Mouse (Mus musculus) stomach, embryonic 16.5 days (tissue): Measurements from ENCODE around the gene Mxd1. TPM values are rescaled to one million over a fixed set of nuclear protein-coding genes. Genes with fewer than 3 reads are reported as not detected.

ENCODE experiments used
- ATAC-seq: fragments of 200-750 bp; cut with Nextera tagmentation; 2 replicates; pipeline ENCODE4 v1.8.0; 2017; ENCODE audit warnings: moderate number of reproducible peaks, moderate TSS enrichment; ENCODE audit not compliant: insufficient read depth, low FRiP score
- H3K27ac ChIP-seq: fragments of 300-500 bp; sonication (generic); 2 replicates; pipeline ENCODE4 v1.5.1; 2014; ENCODE audit warnings: low read length
- H3K27me3 ChIP-seq: fragments of 300-500 bp; sonication (generic); 2 replicates; pipeline ENCODE4 v1.6.1; 2014; ENCODE audit warnings: low read length, control low read depth, mixed read lengths; ENCODE audit not compliant: control insufficient read depth, insufficient read depth
- H3K36me3 ChIP-seq: fragments of 300-500 bp; sonication (generic); 2 replicates; pipeline ENCODE4 v1.6.1; 2014; ENCODE audit warnings: low read length; ENCODE audit not compliant: control insufficient read depth, insufficient read depth
- H3K4me1 ChIP-seq: fragments of 300-500 bp; sonication (generic); 2 replicates; pipeline ENCODE4 v1.6.1; 2014; ENCODE audit warnings: low read length, control low read depth, mixed read lengths; ENCODE audit not compliant: control insufficient read depth, insufficient read depth
- H3K4me2 ChIP-seq: fragments of 300-500 bp; sonication (generic); 2 replicates; pipeline ENCODE4 v1.6.1; 2014; ENCODE audit warnings: low read depth, low read length, mixed read lengths
- H3K4me3 ChIP-seq: fragments of 300-500 bp; sonication (generic); replicated peaks from 2 replicates; pipeline ENCODE4 v1.5.1; 2014; ENCODE audit warnings: mild to moderate bottlenecking, low read length
- H3K9ac ChIP-seq: fragments of 300-500 bp; sonication (generic); 2 replicates; pipeline ENCODE4 v1.6.1; 2014; ENCODE audit warnings: low read length
- H3K9me3 ChIP-seq: fragments of 300-500 bp; sonication (generic); replicated peaks from 2 replicates; pipeline ENCODE4 v1.6.1; 2016; ENCODE audit warnings: low read length, control low read depth; ENCODE audit not compliant: control insufficient read depth
- WGBS: fragments of 180-500 bp; shearing (Covaris S2); extraction: QIAGEN DNeasy Blood & Tissue Kit; methylation state at CpG from one replicate; pipeline ENCODE4 v1.1.7; 2014; 5-methylcytosine and 5-hydroxymethylcytosine counted together
- polyA plus RNA-seq: library from polyadenylated mRNA; unstranded; fragments of >200 nt; fragmentation: Nextera tagmentation; extraction: Ambion mirVana; gene quantifications from 2 replicates; pipeline ENCODE4 v1.2.1, GENCODE M21; 2015

Mxd1 gene
- polyA plus RNA-seq: 21.5 and 30.5 TPM in 2 replicates

DNA sequence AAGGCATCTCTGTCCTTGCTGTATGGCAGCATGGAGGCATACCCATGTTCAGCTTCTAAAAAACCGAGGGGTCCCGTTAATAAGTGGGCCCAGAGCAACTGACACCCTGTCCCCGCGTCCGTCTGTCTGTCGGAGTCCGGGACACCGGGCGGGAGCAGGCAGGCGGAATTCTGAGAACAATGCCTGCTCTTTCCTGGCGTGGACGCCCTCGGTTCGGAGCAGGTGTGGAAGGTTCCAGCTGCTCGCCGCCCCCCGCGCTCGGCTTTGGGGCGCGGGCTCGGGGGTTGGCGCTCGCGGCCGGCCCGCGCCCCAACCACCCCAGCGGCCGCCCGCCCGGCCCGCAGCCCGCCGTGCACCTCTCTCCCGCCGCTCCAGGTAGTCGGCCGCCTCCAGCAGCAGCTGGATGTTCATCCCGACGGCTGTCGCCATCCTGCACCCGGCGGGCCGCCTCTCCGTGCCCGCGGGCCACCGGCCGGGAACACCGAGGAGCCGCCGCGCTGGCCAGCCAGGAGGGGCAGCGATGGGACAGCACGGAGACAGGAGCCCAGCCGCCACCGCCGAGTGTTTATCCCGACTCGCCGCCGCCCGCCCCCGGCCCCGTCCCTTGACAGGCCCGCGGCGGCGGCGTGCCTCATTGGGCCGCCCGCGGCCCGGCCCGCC is at the start of gene Mxd1:
TSS of gene Mxd1 (minus strand) at position 582 of the 660 bp plus-strand sequence.
- H3K4me3 ChIP-seq: peak within 1 kb of the TSS; percentile 91
- no peaks in the 10 kb centered on the region for H3K27me3 ChIP-seq
- ATAC-seq: 0 out of 2 replicates have a peak, but pooled peaks have one; percentile 0
- no peaks in the 10 kb centered on the region for H3K9me3 ChIP-seq
- H3K27ac ChIP-seq: peak within 1 kb of the TSS; percentile 84
- H3K4me1 ChIP-seq: peaks cover 20% of the 10 kb centered on the region
- peak within 1 kb of the TSS; percentile 92 for H3K4me2 ChIP-seq
- peak within 1 kb of the TSS; percentile 93 for H3K9ac ChIP-seq
- H3K36me3 ChIP-seq: 0 out of 2 replicates have a peak, but pooled peaks cover 2% of the 10 kb centered on the region
- WGBS: under 1% methylated on average over 58 of the region's 76 CpGs

DNA sequence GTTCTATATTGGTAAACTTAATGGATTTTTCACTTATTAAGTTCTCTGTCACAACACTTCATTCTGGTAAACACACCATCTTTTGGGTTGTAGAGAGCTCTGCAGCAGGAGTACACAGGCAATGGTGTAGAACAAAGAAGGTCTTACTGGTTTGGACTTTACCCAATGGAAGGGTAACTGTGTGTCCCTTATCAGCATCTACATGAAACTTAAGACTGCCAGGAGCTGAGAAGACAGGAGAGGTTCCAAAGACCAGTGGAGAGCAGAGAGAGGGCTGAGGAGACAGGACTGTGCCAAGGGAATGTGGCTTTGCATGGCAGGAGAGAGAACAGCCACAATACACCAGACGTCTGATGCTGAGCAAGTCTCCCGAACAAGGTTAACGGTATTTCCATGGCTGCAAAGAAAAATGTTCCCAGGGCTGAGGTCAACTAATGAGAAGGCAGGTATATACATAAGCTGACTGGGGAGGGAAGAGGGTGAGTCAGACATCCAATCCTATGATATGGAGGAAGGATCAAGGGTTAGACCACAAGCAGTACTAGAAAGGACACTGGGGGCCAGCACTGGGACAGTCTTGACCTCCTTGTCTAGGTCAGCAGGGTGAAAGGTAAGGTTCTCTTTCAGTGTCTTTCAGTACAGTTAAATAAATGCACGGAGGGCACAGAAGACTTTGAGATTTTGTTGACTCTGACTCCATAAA is 39.3 kb upstream of the Mxd1 start:
- WGBS: 78% methylated on average over 4 of the region's 4 CpGs
- Histone ChIP-seq H3K9me3 (no peaks in the 10 kb centered on the region), H3K4me1 (no peaks in the 10 kb centered on the region), H3K27ac (no peak overlapping the region), H3K4me3 (no peak overlapping the region), H3K27me3 (no peaks in the 10 kb centered on the region), H3K4me2 (no peak overlapping the region), H3K36me3 (no peaks in the 10 kb centered on the region; the same call in 1 of the 2 replicates), H3K9ac (no peak overlapping the region)
- ATAC-seq: no peak

DNA sequence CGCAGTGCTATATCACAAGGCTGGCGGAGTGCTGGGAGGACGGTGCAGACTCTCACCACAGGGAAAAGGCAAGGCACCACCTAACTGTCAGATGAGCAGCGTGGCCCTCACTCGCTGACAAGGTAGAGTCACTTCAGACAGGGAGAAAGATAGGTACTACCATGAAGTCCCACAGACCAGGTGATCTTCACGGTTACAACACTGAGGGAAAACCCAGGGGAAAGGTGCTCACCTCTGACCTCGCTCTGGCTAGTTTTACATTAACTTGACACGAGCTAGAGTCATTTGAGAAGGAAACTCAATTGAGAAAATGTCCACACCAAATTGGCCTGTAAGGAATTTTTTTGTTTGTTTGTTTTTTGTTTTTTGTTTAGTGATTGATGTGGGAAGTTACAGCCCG is 33.6 kb upstream of the Mxd1 start:
- ATAC-seq: no peak
- Histone ChIP-seq H3K9ac (no peak overlapping the region), H3K36me3 (peaks cover 9% of the 10 kb centered on the region), H3K27me3 (no peaks in the 10 kb centered on the region), H3K27ac (no peak overlapping the region), H3K4me2 (no peak overlapping the region), H3K4me1 (no peaks in the 10 kb centered on the region), H3K4me3 (no peak overlapping the region), H3K9me3 (no peaks in the 10 kb centered on the region)
- WGBS: 84% methylated on average over 9 of the region's 9 CpGs

DNA sequence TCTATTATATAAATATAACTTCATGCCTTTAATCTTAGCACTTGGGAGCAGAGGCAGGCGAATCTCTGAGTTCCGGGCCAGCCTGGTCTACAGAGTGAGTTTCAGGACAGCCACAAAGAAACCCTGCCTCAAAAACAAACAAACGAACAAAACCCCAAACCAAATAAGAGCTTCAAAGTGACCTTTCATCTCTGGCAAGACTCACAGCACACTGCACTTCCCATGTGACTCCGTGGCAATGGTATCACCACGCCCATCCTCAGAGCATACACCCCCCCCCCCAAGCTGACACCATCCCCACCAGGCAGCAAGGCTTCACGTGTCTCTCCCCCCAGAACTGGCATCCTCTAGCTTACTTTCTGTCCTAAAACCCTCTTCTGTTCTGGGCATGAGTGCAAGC is 28.9 kb upstream of the Mxd1 start:
- no peak overlapping the region for H3K9ac ChIP-seq
- no peak overlapping the region for H3K27ac ChIP-seq
- H3K9me3 ChIP-seq: no peaks in the 10 kb centered on the region
- no peak for ATAC-seq
- no peak overlapping the region for H3K4me2 ChIP-seq
- no peak overlapping the region for H3K4me3 ChIP-seq
- WGBS: 78% methylated on average over 6 of the region's 6 CpGs
- H3K27me3 ChIP-seq: no peaks in the 10 kb centered on the region
- no peaks in the 10 kb centered on the region for H3K4me1 ChIP-seq
- H3K36me3 ChIP-seq: peaks cover 9% of the 10 kb centered on the region

DNA sequence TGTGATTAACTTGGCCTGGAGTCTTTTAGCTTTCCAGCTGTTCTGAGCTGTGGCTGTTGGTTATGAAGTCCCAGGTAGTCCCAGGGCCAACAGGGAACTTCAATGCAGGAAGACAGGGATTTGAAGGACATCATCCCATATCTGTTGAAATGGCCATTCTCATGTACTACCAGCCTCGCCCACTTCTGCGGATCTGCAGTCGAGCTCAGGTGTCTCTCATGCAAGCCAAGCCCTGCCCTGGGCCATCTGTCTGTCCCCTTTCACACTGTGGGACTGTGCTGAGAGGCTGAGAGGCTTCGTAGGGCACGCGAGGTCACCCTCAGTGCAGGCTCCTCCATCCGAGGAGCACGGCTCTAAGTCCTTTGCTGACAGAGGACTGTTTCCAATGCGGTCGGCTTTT is 27.3 kb upstream of the Mxd1 start:
- Histone ChIP-seq H3K36me3 (peaks cover 9% of the 10 kb centered on the region), H3K4me3 (no peak overlapping the region), H3K9me3 (no peaks in the 10 kb centered on the region), H3K4me1 (no peaks in the 10 kb centered on the region), H3K27me3 (no peaks in the 10 kb centered on the region), H3K9ac (no peak overlapping the region), H3K4me2 (no peak overlapping the region), H3K27ac (no peak overlapping the region)
- ATAC-seq: no peak
- 81% methylated on average over 10 of the region's 10 CpGs for WGBS

DNA sequence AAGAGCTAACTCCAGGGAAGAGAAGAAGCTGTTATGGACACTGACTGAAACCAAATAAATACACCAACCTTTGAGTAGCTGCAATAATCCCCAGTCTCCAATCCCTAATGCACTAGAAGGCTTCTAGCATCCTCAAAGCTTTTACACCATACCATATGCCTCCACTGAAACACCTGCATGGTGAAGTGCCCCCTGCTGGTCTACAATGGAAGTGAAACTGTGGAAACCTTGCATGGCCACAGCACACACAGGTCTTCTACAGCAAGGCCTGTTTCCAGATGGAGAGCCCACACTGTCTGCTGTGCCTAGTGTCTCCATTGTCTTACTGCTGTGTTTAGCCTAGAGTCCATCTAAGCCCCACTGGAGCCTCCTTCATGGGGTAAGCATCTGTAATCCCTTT is 25.5 kb upstream of the Mxd1 start:
- Histone ChIP-seq H3K9me3 (no peaks in the 10 kb centered on the region), H3K27me3 (no peaks in the 10 kb centered on the region), H3K27ac (no peak overlapping the region), H3K4me3 (no peak overlapping the region), H3K4me2 (no peak overlapping the region), H3K4me1 (no peaks in the 10 kb centered on the region), H3K36me3 (peaks cover 7% of the 10 kb centered on the region; the same call in 1 of the 2 replicates), H3K9ac (no peak overlapping the region; the same call in 1 of the 2 replicates)
- ATAC-seq: no peak

DNA sequence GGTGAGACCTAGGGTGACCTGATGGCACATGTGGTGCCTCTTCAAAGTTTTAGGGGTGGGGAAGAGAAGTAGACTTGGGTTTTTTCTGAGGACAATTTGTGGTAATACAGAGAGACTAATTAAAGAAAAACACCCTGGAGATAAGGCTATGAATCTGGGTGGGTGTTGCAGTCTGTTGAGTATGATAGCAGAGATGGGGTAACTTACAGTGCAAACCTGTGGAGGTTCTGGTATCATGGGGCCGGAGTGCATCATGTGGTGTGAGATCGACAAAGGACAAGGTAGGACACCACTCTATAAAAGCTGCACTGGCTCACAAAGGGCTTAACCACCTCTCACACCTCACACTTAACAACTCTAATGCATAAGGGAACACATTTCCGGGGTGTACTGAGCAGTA is 20.7 kb upstream of the Mxd1 start:
- no peak for ATAC-seq
- no peak overlapping the region for H3K4me3 ChIP-seq
- H3K9ac ChIP-seq: no peak overlapping the region
- no peak overlapping the region for H3K4me2 ChIP-seq
- WGBS: 89% methylated on average over 3 of the region's 3 CpGs
- peaks cover 7% of the 10 kb centered on the region; the same call in 1 of the 2 replicates for H3K36me3 ChIP-seq
- H3K27me3 ChIP-seq: no peaks in the 10 kb centered on the region
- H3K9me3 ChIP-seq: no peaks in the 10 kb centered on the region
- H3K27ac ChIP-seq: no peak overlapping the region
- no peaks in the 10 kb centered on the region for H3K4me1 ChIP-seq

DNA sequence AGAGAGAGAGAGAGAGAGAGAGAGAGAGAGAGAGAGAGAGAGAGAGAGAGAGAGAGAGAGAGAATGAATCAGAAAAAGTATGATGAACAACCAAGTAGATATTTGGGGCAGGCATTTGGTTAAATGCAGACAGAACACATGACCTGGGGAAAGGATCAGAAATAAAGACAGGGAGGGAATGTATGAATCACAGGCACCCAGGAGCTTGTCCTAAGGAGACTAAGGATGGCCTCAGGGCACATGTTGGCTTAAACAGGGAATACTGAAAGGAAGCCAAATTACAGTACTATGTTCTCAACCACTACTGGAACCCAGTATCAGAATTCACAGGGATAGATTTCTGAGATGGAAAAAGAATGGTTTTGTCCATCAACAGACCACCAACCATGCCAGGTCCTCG is 18.0 kb upstream of the Mxd1 start:
- no peak overlapping the region for H3K4me2 ChIP-seq
- peaks cover 8% of the 10 kb centered on the region; the same call in 1 of the 2 replicates for H3K36me3 ChIP-seq
- H3K9me3 ChIP-seq: no peaks in the 10 kb centered on the region
- H3K9ac ChIP-seq: no peak overlapping the region
- WGBS: 81% methylated on average over 1 of the region's 1 CpGs
- no peak overlapping the region for H3K4me3 ChIP-seq
- no peaks in the 10 kb centered on the region for H3K27me3 ChIP-seq
- H3K27ac ChIP-seq: no peak overlapping the region
- ATAC-seq: no peak
- peaks cover 9% of the 10 kb centered on the region; the same call in 1 of the 2 replicates for H3K4me1 ChIP-seq

DNA sequence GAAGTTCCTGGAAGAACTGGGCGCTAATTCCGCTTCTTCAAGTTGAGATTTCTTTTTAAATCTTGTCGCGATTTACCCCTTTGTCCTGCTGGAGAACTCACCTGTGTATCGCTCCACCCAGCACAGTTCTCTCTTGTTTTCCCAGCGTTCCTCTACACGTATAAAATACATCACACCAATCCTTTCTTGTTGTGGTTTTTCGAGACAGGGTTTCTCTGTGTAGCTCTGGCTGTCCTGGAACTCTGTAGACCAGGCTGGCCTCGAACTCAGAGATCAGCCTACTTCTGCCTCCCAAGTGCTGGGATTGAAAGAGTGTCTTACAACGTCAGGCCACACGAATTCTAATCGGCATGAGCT is 15.7 kb upstream of the Mxd1 start:
- Histone ChIP-seq H3K9me3 (no peaks in the 10 kb centered on the region), H3K27ac (no peak overlapping the region), H3K4me2 (peak overlapping the region; percentile 58), H3K4me3 (peak overlapping the region; percentile 73), H3K4me1 (peaks cover 9% of the 10 kb centered on the region; the same call in 1 of the 2 replicates), H3K36me3 (peaks cover 14% of the 10 kb centered on the region; the same call in 1 of the 2 replicates), H3K9ac (peak overlapping the region; percentile 88), H3K27me3 (no peaks in the 10 kb centered on the region)
- no peak for ATAC-seq
- WGBS: 37% methylated on average over 12 of the region's 12 CpGs
